Comparison of ENCODE assay signal across 13 mouse cellular contexts in genomic region chr5:113158759-113159355, GRCm38 (mm10).
DNase-seq lines count a peak whose midpoint lies in the region; ATAC-seq and TF ChIP-seq lines count a peak whose summit lies in the region.
"Had no signal": no experiment of that assay in that cellular context is flagged by ENCODE, and none has a peak within 500 bp of the region (broad histone marks: within the 10 kb centered on the region; RNA-seq: fewer than 3 reads in every experiment).

No protein-coding gene starts in this region.

- ATAC-seq in kidney, embryonic 15.5 days (replicated peaks; ENCODE audit: low FRiP score): no peak
- ATAC-seq: lung, postnatal 0 days; midbrain, embryonic 15.5 days had no signal

- intact Hi-C loops in gastrocnemius, adult 2 months (cut with DNase I): no loop called here

- no peak overlapping the region for H3K9ac ChIP-seq in kidney, embryonic 15.5 days
- H3K9ac ChIP-seq in CH12.LX (ENCODE audit: insufficient read depth, low read depth): no peak overlapping the region
- H3K9ac ChIP-seq: midbrain, embryonic 15.5 days had no signal

- no peak for TF ChIP-seq POLR2A in CH12.LX (IDR thresholded peaks at IDR 0.05; ENCODE audit: low read depth, low read length)
- TF ChIP-seq POLR2A in embryonic fibroblast, embryonic 13.5 days (IDR thresholded peaks at IDR 0.05; ENCODE audit: low read depth, low read length): no peak

- 23% methylated on average over 8 of the region's 8 CpGs for WGBS in kidney, embryonic 15.5 days

- peak overlapping the region; percentile 48; the same call in 1 of the 2 replicates for H3K27ac ChIP-seq in gastrocnemius, adult 2 months
- peak overlapping the region; percentile 61; the same call in 1 of the 2 replicates for H3K27ac ChIP-seq in kidney, embryonic 15.5 days
- peak overlapping the region; percentile 77 for H3K27ac ChIP-seq in CH12.LX (ENCODE audit: insufficient read depth, low read depth)
- H3K27ac ChIP-seq in embryonic fibroblast, embryonic 13.5 days (ENCODE audit: insufficient read depth, low read length): peak overlapping the region; percentile 94
- H3K27ac ChIP-seq: midbrain, embryonic 15.5 days had no signal

- H3K36me3 ChIP-seq in kidney, embryonic 15.5 days: no peaks in the 10 kb centered on the region
- peaks cover 0 to 5% of the 10 kb centered on the region in 2 experiments for H3K36me3 ChIP-seq in CH12.LX (replicated peaks in 1 of 2; ENCODE audit: control insufficient read depth in 1 of 2, insufficient read depth in 1 of 2, low read length in 1 of 2)
- H3K36me3 ChIP-seq: midbrain, embryonic 15.5 days had no signal

- no peak for TF ChIP-seq RAD21 in CH12.LX (IDR thresholded peaks at IDR 0.05; ENCODE audit: low read depth, low read length)

- dilution Hi-C loops in CH12.LX (cut with MboI; ENCODE audit: extremely low pct_ligation_motif_present, extremely low pct_unique_long_range_greater_than_20kb, low sequenced_read_pairs): no loop called here

- peaks cover 72% of the 10 kb centered on the region for H3K4me1 ChIP-seq in kidney, embryonic 15.5 days
- H3K4me1 ChIP-seq in CH12.LX (ENCODE audit: control insufficient read depth in 1 of 2, insufficient read depth in 2 of 2): peaks cover 7 to 88% of the 10 kb centered on the region in 2 experiments; a peak in 3 of 4 replicates
- peaks cover 22% of the 10 kb centered on the region for H3K4me1 ChIP-seq in embryonic fibroblast, embryonic 13.5 days (ENCODE audit: control insufficient read depth, insufficient read depth, low read length)

- no peak overlapping the region for H3K4me2 ChIP-seq in kidney, embryonic 15.5 days
- no peak overlapping the region for H3K4me2 ChIP-seq in CH12.LX (ENCODE audit: insufficient read depth, low read depth, poor library complexity, severe bottlenecking)
- H3K4me2 ChIP-seq: midbrain, embryonic 15.5 days had no signal

- no peak overlapping the region for H3K4me3 ChIP-seq in gastrocnemius, adult 2 months
- H3K4me3 ChIP-seq in kidney, embryonic 15.5 days (replicated peaks): no peak overlapping the region
- no peak overlapping the region for H3K4me3 ChIP-seq in CH12.LX (replicated peaks in 1 of 3; ENCODE audit: low read depth in 2 of 3, low read length in 2 of 3, poor library complexity in 1 of 3)
- H3K4me3 ChIP-seq in embryonic fibroblast, embryonic 13.5 days (ENCODE audit: insufficient read depth, low read length): no peak overlapping the region
- H3K4me3 ChIP-seq: midbrain, embryonic 15.5 days had no signal

- H3K79me2 ChIP-seq in CH12.LX (replicated peaks; ENCODE audit: control insufficient read depth, extremely low read depth, insufficient read depth, poor library complexity, severe bottlenecking): no peaks in the 10 kb centered on the region

- TF ChIP-seq EP300 in CH12.LX (IDR thresholded peaks at IDR 0.05; ENCODE audit: low read length): no peak

- H3K27me3 ChIP-seq in kidney, embryonic 15.5 days: no peaks in the 10 kb centered on the region
- no peaks in the 10 kb centered on the region for H3K27me3 ChIP-seq in CH12.LX (replicated peaks)
- H3K27me3 ChIP-seq: midbrain, embryonic 15.5 days had no signal

- in situ Hi-C loops in CH12.LX (cut with MboI; ENCODE audit: low pct_ligation_motif_present, low pct_unique_long_range_greater_than_20kb, low sequenced_read_pairs): no loop called here

- no peak for TF ChIP-seq CTCF in gastrocnemius, adult 2 months (IDR thresholded peaks at IDR 0.05)
- TF ChIP-seq CTCF in CH12.LX (conservative IDR thresholded peaks at IDR 0.05 in 1 of 2, IDR thresholded peaks at IDR 0.05 in 1 of 2; ENCODE audit: low read depth in 2 of 2, low read length in 2 of 2): no peak
- no peak for TF ChIP-seq CTCF in embryonic fibroblast, embryonic 13.5 days (IDR thresholded peaks at IDR 0.05; ENCODE audit: borderline replicate concordance, insufficient read depth, low read length)

- no peaks in the 10 kb centered on the region for H3K9me3 ChIP-seq in kidney, embryonic 15.5 days (replicated peaks)
- H3K9me3 ChIP-seq in CH12.LX (replicated peaks; ENCODE audit: low read length): no peaks in the 10 kb centered on the region
- H3K9me3 ChIP-seq: midbrain, embryonic 15.5 days had no signal

- no peak for DNase-seq in gastrocnemius, adult 2 months
- DNase-seq in gastrocnemius, postnatal 25 days: no peak
- DNase-seq in kidney, postnatal 14 days: no peak
- DNase-seq in CH12.LX (ENCODE audit: extremely low read depth): no peak
- no peak for DNase-seq in thymus, postnatal 4 days
- no peak for DNase-seq in urinary bladder, postnatal 10 days (ENCODE audit: low spot score)
- DNase-seq: heart, postnatal 14 days; spleen, adult 18-20 months; thymus, adult 2 months had no signal

TF ChIP-seq in CH12.LX, 34 proteins besides CTCF, POLR2A, EP300 and RAD21:
- no peak for TF ChIP-seq ZC3H11A (IDR thresholded peaks at IDR 0.05; ENCODE audit: low read depth, low read length)
- no peak for TF ChIP-seq TBP (conservative IDR thresholded peaks at IDR 0.05; ENCODE audit: low read depth, low read length)
- no peak for TF ChIP-seq KAT2A (IDR thresholded peaks at IDR 0.05; ENCODE audit: insufficient replicate concordance, low read length)
- TF ChIP-seq HCFC1 (IDR thresholded peaks at IDR 0.05; ENCODE audit: low read depth, low read length): no peak
- no peak for TF ChIP-seq E2F4 (IDR thresholded peaks at IDR 0.05; ENCODE audit: insufficient replicate concordance, low read depth, low read length)
- TF ChIP-seq ELF1 (IDR thresholded peaks at IDR 0.05; ENCODE audit: low read depth, low read length): no peak
- TF ChIP-seq JUN (IDR thresholded peaks at IDR 0.05; ENCODE audit: insufficient read depth, low read depth, low read length): no peak
